Mouse (Mus musculus) adipocyte (in vitro differentiated cells): ENCODE results near the gene Depdc1b.
A peak's percentile ranks its signal among the peaks of the same experiment; 100 is the strongest.

Experiments
- DNase-seq: peaks from one replicate; pipeline ENCODE4 v3.0.0-alpha.2; 2016; ENCODE audit warnings: low spot score

Gene Depdc1b

DNA sequence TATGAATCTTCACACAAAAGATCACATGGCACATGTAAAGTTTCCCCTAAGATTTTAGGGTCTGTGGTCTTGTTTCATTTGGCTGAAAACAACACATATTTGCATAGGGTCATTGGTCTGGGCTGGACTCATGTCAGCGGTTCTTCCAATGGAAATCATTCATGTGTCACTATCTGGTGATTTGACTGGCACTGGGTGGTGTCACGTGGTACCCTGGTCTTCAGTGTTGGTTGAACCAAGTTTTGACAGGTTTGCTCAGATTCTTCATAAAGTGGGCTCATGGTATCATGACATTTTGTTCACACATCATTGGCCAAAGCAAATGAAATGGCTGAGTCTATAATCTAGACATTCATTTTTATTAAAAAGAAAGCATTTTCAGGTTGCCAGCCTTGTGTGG is 1.3 kb downstream of the Depdc1b start:
- no peak for DNase-seq

DNA sequence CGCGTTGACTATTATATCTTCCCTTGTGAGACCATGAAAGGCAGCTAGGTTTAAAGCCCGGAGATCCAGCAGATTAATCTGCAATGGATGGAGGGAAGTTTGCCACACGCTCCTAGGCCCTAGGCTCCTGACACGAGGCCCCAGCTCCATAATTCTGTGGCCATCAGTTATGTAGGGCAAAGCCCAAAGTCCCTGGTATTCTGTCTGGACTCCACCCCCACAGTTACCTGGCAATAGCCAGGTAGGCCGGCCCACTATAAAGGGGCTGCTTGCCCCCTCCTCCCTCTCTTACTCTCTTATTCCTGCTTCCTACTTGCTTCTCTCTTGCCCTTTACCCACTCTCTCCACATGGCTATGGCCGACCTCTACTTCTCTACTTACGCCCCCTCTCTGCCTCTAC is 2.9 kb downstream of the Depdc1b start:
- DNase-seq, result no peak

DNA sequence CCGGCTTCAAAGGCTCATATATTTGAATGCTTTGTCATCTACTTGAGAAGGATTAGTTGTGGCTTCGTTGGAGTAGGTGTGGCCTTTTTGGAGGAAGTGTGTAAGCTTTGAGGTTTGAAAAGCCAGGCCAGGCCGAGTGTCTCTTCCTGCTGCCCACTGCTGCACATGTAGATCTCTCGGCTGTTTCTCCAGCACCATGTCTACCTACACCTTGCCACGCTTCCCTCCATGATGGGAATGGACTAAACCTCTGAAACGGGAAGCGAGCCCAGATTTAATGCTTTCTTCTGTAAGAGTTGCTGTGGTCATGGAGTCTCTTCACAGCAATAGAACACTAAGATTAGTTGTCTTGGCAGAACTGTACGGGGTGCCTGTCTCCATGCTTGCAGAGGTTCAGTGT is 4.1 kb downstream of the Depdc1b start:
- DNase-seq, result no peak

DNA sequence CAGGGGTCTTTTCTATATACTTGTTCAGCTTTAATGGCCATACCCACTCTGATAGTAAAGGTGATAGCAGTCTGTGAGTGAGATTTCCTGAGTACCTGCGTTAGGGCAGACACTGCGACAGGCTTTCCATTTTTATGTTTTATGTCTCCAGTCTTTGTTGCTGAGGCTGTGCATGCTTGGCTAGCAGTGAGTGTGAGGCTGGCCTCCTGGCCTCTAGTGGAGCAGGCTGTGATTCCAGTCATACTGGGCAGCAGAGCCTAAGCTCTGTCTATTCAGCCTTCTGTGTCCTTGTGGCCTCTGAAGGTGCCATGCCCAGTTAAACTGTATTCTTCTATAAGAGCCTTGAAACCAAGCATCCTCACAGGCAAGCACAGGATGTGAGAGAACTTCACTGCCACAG is 6.3 kb downstream of the Depdc1b start:
- DNase-seq, result no peak

DNA sequence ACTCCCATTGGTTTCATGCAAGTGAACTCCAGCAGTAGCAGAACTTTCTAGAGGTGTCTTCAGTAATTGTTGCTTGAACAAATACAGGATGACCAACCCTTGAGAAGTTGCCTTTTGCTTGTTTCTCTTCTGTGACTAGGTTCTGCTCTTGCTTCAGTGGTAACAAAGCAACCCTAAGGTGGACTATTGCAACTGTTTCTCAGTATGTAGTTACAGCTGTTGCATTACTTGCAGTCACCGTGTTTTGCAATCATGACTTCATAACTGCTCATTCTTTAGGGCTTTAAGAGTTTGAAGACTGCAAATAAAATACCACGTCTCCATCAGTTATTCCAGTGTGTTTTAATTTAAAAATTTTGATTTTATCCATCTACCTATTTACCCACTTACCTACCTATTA is 7.2 kb downstream of the Depdc1b start:
- no peak for DNase-seq

DNA sequence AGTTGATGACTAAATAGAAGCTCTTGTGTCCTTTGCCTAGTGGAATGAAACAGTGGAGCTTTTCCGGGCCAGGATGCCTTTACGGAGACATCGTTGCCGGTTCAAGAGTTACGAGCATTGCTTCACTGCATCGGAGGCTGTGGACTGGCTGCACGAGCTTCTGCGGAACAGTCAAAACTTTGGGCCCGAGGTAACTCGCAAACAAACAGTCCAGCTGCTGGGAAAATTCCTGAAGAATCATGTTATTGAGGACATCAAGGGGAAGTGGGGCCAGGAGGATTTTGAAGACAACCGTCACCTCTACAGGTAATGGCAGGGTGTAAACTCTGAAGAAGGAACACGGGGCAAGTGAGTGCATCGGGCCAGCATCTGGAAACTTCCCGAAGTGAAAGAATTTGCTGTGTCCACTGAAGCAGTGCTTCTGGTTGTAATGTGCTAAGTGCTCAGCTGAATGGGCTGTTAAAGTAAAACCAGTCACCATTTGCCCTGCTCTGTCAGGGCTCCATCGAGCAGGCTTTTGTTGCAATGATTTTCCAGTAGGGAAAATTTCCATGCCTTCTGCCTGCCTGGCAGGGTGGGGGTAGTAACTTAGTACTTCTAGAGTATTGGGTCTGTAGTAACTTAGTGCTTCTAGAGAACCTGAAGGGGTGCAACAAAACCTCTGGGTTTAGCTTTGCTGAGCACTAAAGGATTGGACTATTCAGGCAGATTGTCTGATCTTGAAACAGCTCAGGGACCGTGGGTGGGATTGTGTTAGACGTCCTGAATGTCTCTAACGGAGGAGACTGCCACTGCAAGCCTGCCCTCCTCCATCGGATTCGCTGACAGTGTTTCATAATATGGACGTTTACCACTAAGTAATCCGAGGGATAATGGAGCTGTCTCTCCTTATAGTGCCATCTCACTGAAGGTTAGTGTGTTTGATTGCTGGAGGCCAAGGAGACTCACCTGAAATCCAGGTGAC is 8.0 kb downstream of the Depdc1b start:
- DNase-seq, result no peak

DNA sequence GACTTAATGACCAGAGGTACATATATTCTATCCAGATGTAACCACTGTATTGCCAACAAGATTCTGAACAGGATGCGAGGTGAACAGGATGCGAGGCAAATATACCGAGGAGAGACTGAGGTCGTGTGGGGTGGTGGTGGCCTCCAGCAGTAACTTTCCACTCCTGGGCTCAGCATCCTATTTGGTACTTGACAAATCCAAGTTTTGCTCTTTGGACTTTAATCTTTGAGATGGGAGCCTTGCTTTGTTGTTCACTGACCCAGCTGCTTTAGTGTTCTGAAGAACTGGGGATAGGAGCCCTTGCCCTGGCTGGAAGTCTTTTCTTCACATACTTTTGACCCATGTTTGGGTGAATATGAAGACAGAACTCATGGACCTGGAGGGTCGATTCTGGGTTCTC is 9.7 kb downstream of the Depdc1b start:
- DNase-seq, result no peak

DNA sequence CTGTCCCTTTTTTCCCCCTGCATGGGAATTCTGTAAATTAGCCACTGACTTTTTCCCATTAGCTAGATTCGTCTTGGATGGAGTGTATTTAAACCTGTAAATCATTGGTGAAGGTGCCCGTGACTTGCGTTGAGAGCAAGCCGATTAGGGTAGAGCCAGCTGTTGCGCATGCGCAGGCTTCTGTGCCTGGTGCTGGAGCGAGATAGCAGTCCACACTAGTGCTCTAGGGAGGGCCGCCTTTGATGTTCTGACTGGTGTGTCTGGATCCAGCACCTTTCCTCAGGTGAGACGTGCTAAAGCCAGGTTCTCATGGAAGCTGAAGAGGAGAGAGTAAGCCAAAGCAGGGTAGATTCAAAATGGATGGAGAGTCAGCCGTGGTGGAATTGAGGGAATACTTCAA is 10.2 kb downstream of the Depdc1b start:
- no peak for DNase-seq

DNA sequence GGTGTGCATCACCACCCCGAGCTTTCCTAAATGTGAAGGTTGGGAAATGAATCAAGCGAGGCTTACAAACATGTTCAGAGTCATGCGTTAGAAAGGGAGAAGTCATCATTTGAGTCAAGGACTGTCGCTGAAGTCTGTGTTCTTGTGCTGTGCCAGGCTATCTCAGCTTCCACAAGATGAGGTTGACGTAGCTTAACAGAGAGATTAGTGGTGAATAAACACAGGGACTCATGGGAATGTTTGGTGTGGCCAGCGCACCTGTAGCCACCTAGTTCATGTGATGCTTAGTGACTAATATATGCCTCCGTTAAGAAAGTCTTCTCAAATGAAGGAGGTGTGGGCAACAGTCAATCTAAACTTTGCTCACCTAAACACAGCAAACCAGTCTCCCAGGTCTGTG is 10.9 kb downstream of the Depdc1b start:
- no peak for DNase-seq

DNA sequence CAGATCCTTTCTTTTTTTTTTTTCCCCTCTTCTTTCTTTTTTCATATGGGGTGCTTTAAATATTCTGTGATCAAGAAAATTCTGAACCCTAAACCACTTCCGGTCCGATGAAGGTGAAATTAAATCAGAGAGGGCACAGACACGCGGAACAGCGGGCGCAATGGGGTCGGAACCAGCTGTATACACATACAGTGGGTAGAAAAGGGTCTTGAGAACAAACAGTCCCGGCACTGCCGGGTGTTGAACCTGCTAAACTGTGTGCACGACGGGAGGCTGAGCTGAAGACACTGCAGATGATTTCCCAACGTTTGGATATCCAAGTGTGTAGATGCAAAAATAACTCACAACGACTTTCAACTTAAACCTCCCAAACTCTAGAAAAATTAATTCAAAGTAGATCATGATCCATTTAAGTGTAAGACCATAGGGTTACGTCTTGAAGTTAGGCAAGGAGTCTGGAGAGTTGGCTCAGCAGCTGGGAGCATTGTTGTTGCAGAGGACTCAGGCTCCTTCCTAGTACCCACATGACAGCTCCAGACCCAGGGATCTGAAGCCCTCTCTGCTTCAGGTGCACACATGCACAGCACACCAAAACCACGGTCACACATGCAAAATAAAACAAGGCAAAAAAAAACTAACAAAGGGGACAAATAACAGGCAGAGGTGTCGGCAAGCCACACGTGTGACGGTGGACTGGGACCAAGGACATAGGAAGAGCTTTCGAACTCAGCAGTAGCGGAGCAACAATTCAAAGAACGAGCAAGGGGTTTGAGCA is 12.5 kb downstream of the Depdc1b start:
- DNase-seq, result no peak

DNA sequence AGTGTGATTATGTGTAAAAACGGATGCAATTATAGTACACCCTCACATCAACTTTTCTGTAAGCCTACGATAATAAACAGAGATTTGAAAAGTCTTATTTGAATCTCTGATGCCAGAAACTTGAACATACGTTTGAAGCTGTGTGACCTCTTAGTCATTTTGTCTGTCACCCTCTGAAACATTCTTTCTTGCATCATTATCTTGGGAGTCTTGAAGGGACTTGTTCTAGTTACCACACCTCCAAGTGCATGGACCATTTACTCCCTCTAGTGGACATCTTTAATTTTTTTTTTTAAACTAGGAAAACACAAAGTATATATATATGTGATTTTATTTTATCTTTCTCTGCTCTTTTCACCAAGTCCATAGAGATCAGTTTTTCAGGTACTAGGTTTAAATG is 13.6 kb downstream of the Depdc1b start:
- peak; percentile 37 for DNase-seq

DNA sequence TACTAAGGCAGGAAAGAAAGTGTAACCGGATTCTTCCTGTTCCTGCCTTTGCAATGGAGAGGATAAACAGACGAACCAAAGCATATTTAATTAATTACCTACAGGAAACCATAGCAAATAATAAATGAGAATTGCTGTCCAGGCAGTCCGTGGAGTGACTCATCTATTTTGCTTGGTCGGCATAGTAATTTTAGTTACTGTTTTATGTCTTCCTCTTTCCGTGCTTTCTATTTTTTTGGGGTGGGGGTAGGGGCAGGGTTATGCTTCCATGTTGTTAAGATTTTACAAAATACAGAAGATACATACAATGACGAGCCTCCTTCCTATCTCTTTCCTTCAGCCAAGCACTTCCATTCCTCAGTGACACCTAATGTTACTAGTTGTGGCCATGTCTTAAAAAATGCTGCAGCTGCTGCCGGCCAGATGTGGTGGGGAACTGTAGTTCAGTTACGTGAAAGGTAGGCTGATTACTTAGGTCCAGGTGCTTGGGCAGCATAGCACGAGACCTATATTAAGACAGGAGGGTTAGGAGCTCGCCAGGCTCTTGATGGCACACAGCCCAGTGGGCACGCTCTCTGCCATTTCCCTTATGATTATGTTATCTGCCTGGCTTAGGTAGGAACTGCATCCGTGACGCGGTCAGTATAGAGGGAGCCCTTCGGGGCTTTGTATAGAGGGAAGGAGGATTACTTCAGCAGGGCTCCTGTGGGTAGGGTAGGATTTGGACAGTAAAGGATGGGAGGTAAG is 19.3 kb downstream of the Depdc1b start:
- DNase-seq, result no peak

DNA sequence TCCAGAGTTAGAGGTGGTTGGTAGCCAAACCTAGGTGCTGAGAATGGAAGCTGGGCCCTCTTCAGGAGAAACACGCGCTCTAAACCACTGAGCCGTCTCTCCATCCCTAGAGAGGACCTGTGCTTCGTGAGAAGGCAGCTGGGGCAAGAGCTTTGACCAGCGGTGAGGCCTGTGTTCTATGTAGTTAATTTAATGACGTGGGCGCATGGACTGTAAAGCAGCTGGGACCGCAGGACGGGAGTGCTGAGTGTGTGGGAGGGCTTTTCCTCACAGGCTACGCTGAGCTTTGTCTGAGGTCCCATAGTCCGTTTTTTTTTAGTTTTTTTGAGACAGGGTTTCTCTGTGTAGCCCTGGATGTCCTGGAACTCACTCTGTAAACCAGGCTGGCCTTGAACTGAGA is 20.1 kb downstream of the Depdc1b start:
- DNase-seq, result no peak

DNA sequence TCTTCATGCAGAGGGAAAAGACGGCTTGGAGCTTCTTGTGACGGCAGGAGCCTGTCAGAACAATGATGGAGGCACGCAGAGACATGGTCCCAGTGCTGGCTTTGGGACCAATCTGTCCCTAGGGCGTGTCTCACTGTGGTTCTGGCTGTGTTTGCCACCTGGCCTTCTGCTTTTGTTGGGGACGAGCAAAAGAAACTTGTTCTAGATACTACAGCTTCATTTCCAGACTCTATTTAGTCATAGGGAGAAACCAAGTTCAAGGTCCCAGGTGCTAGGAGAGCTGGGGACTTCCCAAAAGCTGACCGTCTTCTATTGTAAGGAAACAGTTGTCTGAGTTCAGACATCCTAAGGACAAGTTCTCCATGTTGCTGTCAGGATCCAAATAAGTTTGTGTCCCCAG is 21.2 kb downstream of the Depdc1b start:
- DNase-seq, result no peak

DNA sequence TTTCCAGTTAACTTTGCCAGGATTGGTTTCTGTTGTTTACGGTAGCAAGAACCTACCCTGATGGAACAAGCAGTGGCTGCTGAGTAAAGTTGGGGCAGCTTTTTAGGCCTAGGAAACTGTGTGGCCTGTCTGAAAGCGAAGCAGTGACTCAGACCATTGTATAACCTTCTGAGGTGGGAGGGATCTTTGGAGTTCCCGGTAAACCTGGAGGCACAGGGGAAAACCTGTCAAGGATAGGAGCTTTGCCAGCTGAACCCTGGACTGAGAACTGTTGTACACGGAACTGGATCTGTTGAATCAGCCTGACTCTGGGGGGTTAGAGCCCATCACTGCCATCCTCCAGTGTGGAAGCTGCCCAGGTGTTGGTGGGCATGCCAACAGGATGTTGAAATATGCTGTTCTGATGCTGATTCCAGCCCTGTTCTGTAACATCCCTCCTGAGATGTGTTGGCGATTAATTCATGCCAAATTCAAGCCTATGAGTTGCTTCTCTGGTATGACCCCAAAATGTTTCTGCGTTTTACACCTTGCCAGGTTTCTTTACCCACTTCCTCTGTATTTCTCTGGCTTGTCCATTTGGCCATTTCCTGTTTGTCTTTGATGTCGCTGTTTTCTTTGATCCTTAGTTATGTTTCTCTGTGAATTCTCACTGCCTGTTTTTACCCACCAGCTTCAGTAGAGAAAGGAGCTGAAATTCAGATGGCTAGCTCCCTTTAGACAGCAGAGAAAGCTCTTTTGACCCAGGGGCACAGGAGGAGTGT is 22.1 kb downstream of the Depdc1b start:
- DNase-seq, result no peak

DNA sequence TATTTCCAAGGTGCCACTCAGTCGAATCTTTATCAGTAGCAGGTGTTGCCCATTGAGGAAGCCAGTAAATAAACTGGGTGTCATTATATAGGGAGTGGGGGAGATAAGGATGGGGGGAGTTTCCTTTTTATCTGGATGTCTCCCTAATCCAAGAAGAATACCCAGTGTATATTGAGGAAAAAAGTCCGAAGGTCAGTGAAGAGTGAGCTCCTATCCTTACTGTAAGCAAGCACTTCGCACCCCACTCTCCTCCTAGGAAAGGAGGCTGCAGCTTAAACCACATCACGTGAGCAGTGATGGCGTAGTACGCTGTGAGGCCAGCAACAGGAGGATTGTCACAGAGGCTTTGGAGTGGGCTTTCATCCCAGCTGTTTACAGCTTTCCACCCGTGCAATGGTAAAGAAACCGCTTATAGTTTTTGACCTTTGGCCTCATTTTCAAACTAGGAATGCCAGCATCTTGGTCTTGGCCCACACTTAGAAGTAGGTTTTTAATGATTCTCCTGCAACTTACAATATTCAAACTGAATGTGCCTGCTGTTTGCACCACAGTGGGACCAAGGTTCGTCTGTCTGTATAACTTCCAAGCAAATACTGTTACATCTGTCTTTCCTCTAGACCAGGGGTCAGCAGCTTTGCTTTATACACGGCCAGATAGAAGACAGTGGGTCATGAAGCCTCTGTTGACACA is 23.9 kb downstream of the Depdc1b start:
- DNase-seq, result no peak

DNA sequence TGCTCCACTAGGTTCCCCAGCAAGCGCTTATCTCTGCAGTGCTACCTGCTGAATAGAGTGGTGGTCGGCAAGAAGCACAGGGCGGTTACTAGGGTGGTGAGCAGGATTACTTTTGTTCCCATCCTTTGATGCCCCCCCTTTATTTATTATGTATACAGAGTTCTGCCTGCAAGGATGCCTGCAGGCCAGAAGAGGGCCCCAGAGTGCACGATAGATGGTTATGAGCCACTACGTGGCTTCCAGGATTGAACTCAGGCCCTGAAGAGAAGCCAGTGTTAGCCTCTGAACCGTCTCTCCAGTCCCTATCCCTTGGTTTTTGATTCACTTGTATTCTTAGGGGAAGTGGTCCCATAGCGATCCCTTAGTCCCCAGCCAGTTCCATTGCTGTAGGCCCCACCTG is 25.5 kb downstream of the Depdc1b start:
- DNase-seq, result no peak

DNA sequence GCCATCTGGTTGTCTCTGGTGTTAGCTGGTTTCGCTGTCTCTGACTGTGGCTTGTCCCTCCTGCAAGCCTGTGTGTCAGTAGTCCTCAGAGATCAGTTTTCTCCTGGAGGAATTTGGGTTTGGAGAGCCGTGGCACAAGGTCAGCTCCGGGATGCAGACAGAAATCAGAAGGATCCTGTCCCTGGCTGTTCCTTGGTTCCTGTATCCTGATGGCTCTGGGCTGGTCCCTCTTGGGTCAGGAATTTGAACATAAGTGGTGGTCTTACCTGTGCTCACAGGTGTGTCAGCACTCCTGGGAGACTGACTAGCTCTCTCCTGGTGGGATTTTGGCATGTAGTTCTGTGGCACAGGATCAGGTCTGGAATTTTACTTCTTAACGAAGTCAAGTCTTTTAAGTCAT is 29.6 kb downstream of the Depdc1b start:
- DNase-seq, result no peak

DNA sequence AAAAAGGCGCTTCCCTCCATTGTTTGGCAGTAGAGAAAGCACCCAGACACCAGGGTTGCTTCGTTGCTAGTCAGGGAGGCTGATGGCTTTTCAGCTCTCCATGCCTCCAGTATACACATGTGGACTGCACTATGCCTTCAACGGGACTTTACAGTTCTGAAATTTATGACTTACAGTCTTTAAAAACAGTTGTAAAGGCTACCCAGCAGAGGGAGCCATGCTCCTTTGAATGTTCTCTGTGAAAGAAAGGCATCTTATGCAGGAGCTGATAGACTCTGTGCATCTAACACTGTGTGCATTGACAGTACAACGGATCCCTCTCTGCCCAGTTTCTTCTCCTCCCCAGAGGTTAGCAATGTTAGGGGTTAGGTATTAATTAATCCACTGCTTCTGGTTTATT is 30.9 kb downstream of the Depdc1b start:
- peak; percentile 75 for DNase-seq

DNA sequence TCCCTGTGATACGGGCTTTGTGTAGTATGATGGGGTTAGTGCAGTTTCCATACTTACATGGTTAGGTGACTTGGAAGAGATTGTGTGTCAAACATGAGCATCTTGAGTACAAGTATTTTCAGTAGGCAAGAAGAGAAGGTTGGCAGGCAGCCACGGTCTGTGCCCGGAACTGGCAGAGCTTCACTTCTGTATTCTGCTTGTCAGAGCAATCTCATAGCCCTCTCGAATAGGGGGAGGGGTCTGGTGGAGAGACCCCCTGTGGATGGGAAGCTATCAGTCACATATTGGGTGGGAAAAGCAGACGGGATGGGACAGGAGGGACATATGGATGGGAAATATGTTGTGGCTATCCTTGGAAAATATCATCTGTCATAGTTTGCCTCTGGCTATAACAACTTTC is 33.5 kb downstream of the Depdc1b start:
- peak; percentile 24 for DNase-seq

DNA sequence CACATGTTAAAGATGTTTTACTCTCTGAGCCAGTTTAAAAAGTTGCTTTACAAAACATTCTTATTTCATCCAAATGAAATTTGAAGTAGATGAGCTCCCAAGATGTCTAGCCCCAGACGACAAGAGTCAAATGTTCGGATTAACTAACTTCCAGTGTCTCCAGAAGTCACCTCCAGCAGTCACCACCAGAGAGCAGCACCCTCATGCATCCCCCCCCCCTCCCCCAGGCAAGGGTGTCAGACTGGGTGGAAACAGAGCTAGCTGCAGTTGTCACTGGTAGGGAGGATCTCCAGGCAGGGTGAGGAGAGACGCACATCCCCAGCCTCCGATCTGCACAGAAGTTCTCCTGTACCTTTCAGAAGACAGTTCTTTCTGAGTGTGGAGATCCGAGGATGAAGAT is 37.6 kb downstream of the Depdc1b start:
- no peak for DNase-seq
